Mouse (Mus musculus): ENCODE data around the gene Cacna1e.

The Cacna1e gene

DNA sequence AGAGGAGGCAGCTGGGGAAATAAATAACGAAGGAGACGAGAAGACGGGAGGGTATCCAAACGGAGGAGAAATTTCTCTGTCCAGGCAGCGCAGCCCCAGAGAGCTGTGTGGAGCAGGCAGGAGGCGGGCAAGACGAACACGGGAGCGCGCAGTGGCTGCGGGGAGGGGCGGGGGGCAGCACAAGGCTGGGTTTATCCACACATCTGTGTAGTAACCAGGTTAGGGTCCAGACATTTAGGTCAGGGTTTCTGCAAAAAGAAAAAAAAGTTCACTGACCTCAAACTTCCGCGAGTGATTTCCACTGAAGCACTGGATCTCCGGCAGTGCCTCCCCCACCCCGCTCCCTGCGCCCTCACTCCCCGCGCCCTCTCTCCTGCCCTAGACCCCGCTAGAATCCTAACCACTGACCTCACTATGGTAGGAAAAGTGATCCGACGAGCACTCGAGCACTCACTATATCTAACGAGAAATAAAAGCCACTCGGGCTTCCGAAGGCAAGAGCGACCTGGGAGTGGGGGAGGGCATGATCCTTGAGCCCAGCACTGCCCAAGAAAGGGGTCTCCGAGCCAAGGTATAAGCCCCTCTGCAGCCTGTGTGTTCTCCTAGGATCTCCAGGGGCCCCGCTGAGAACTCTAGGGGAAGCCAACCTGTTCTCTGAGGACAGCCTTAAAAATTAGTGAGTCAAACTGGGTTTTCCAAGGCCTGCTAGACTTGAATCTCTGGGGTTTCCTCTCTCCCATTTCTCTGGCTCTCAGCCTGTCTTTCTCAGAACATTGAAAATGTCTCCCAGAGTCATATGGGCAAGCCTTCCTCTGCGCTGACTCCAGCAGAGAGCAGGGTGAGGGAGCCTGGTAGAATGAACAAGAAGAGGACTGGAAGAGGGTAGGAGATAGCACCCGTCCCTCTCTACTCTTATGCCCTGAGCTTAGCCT, at the start of gene Cacna1e:
Gene Cacna1e (minus strand): TSS at position 227 of the 932 bp plus-strand sequence.
- in situ Hi-C loops (cut with MboI), result loop anchor here (5.0 kb wide), 1 partner anchor 37 kb away; no protein-coding TSS in a partner anchor

- in situ Hi-C loops (cut with MboI), result no loop called here
These were observed 34.1 kb upstream of the Cacna1e start for GRCm38 (mm10) chr1:154918406-154918805.

GRCm38 (mm10) chr1:154917438-154917837, 33.1 kb upstream of the Cacna1e start:
- in situ Hi-C loops (cut with MboI), result no loop called here

DNA sequence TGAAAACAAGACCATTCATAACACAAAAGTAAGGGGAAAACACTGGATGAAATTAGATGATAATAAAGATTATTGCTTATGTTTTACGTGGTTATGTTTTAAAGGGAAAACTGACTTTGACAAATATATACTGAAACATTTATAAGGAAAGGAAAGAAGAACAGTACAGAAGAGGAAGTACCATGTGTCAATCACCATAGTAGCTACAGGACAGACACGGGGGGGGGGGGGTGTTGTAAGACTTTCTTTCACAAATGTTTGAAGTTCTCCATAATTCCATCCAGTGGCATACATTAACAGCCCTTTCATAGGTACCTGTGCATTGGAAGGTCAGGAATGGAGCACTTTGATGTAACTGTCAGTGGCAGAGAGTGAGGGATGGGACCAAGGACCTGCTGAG, 25.3 kb upstream of the Cacna1e start:
- in situ Hi-C loops (cut with MboI), result no loop called here

- in situ Hi-C loops (cut with MboI), result no loop called here
These were observed 13.1 kb upstream of the Cacna1e start for GRCm38 (mm10) chr1:154897390-154897789.

GRCm38 (mm10) chr1:154890244-154890643, 5.9 kb upstream of the Cacna1e start:
- in situ Hi-C loops (cut with MboI), result no loop called here

GRCm38 (mm10) chr1:154888495-154888894, 4.2 kb upstream of the Cacna1e start:
- in situ Hi-C loops (cut with MboI), result no loop called here

DNA sequence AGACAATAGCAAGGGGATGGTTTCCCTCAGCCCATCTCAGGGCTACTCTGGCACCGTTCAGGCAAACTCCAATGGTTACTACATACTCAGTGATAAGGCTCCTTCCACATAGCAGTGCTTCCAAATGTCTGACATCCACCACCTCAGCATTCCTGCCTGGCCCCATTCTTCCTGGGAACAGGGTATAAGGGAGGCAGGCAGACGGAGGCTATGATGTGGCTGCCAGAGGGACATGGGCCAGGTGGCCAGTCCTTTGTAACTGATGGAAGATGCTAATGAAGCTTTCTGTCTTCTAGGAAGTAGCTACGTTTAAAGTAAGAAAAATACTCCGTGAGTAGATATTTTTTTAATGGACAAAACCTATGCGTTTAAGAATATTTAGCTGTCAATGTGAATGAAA, 3.7 kb upstream of the Cacna1e start:
- in situ Hi-C loops (cut with MboI), result no loop called here

GRCm38 (mm10) chr1:154887546-154887945, 3.2 kb upstream of the Cacna1e start:
- in situ Hi-C loops (cut with MboI), result no loop called here

DNA sequence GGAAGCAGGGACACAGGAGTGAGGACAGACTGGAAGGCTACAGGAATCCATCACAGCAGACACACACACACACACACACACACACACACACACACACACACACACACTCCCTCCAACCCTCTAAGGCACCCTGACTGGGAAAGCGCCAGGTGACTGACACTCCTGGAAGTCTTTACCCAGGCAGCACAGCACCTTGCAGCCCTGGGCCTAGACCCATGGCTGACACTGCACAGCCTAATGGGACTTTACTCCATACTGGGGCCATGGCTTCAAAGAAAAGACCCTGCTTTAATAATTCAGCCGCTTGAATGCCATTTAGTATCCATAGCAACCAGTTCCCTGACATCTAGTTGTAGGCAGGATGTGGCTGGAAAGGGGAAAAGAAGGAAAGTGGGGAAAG, 2.3 kb upstream of the Cacna1e start:
- in situ Hi-C loops (cut with MboI), result no loop called here

- in situ Hi-C loops (cut with MboI), result no loop called here
These were observed 877 bp upstream of the Cacna1e start for GRCm38 (mm10) chr1:154885207-154885548.

GRCm38 (mm10) chr1:154883596-154884191, 607 bp downstream of the Cacna1e start:
- in situ Hi-C loops (cut with MboI), result loop anchor here (5.0 kb wide), 1 partner anchor 36 kb away; no protein-coding TSS in a partner anchor

GRCm38 (mm10) chr1:154865981-154866380, 18.3 kb downstream of the Cacna1e start:
- in situ Hi-C loops (cut with MboI), result no loop called here

DNA sequence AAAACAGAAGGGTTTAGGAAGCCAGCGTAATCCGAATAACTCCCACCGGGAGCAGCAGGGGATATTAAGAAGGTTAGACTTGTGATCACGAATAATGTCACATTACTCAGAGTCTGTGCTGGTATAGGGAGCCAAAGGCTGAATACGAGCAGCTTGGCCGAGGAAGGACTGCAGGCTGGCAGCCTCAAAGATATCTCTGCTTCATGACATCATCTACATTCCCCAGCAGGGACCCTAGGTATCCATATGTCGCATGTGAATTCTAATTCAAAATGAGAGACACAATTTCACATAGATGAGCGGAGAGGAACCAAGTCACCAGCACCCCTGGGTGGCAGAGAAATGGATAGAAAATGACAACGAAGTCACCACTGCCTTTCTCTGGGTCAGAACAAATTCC, 22.9 kb downstream of the Cacna1e start:
- in situ Hi-C loops (cut with MboI), result no loop called here

- in situ Hi-C loops (cut with MboI), result no loop called here
These were observed 29.7 kb downstream of the Cacna1e start for GRCm38 (mm10) chr1:154854564-154854963.

DNA sequence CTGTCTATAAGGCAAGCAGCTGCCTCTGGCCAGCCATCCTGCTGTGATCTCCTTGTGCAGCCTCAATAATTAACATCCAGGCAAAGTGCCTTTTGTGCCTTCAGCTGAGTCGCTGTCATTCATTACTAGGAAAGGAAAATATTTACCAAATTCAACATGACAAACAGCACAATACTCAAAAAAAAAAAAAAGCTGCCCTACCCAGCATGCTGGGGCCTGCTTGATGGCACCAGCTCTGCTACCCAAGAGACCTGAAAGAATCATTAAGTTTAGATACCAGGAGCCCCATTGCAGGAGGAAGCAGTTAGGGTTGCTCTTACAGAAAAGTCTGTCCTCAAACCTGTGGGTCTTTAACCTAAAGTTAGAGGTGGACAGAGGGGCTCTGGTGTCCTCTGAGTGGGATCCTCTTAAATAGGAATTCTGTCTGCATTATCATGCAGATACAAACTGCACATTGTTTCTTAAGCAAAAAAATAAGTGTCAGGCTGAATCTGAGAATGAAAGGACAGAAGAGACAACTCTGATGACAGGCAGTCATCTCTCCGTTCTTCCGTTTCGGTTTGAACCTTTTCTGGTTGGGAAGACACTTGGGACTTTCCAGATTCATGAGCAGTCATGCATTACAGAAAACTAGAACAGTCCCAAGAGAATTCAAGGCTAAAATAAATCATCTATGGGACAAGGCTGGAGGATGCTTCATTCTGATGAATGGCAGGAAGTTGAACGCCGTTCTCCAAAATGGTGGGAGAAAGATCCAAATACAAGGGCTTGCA, 33.6 kb downstream of the Cacna1e start:
- in situ Hi-C loops (cut with MboI), result no loop called here

DNA sequence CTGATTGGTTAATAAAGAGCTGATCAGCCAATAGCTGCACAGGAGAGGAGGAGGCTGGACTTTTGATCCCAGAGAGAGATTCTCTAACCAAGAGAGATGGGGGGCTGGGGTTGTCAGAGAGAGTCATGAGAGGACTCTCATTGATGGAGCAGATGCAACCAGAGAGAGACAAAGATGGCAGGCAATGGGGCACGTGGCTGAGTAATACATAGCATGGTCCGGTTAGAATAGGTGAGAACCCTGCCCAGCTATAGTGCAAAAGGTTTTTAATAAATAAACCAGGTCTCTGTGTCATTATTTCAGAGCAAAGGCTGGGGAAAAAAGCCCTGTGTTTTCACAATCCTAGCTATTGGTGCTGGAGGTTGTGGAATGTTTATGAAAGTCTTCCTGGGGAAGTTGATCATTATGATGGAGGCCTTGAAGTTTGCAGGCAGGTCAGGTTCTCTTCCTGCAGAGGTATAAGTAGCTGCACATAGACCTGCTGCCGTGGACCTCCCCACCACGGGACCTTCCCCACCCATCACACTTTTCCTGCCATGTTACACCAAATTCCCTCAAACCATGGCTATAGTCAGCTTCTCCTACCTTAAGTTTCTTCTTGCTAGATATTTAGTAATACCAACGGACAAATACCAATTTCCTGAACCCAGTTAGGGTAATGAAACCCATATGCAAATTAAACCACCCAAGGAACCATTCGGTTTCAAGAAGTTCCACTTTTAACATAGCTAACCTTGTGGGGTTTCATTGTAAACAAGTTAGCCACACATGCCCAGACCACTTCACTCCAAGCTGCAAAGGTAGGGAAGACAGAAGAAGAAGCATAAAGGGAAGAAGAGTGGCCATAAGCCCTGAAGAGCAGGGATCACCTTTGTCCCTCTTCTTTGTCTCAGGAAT, 35.4 kb downstream of the Cacna1e start:
- in situ Hi-C loops (cut with MboI), result loop anchor here (5.0 kb wide), 1 partner anchor 33 kb away; the partner anchor contains the start of gene Cacna1e

- in situ Hi-C loops (cut with MboI), result loop anchor here (5.0 kb wide), 1 partner anchor 35 kb away; the partner anchor contains the start of gene Cacna1e
These were observed 37.4 kb downstream of the Cacna1e start for GRCm38 (mm10) chr1:154846900-154847299.

DNA sequence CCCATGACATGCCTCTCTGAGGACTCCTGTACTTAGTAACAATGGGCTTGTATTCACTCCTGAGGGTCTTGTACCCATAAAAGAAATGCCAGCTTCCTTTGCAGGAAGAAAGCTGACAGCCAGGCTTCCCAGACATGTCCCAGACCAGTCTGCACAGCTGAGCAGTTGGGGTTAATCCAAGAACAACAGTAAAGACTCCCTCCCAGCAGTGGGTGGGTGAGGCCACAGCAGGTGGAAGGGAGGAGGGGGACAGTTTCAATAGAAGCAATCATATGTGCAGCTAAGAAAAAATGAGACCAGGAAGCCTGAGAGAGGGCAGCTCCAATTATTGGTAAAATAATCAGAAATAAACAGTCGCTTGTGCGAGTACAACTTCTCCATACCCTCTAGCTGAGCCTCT, 40.9 kb downstream of the Cacna1e start:
- in situ Hi-C loops (cut with MboI), result no loop called here

- in situ Hi-C loops (cut with MboI), result no loop called here
These were observed 42.0 kb downstream of the Cacna1e start for GRCm38 (mm10) chr1:154842336-154842735.

DNA sequence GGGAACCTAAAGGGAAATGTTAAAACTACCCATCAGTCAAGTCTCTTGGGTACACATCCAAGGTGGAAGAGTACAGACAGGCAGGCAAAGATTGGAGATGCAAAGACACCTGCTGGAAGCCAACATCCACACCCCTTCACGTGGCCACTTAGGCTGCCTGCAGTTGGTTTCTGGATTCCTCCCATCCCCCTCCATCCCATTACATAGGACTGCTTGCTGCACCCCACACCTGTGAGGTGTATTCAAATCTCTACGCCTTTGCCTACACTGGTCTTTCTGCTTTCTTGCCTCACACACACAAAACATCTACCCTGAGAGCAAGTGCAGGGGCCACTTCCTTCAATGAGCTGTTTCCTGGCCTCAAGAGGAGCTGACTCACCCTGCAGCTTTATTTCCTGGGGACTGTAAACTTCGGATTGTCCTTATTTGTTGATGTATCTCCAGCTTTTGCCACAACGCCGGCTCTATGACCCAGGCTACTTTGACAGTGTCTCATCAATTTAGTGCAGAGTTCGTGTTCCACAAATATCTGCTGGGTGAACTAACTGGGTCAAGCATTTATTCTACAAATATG, 43.2 kb downstream of the Cacna1e start:
- in situ Hi-C loops (cut with MboI), result no loop called here
